Mouse (Mus musculus) skeletal muscle tissue, adult 2 months (tissue): ENCODE results near the gene Haus4.
A peak's percentile ranks its signal among the peaks of the same experiment; 100 is the strongest.

ENCODE experiments used
- DNase-seq: peaks from one replicate; pipeline ENCODE4 v3.0.0-alpha.2; 2012; ENCODE audit warnings: low read depth, low spot score

Gene Haus4

GRCm38 (mm10) chr14:54553975-54554769, at the start of gene Haus4:
Haus4 (minus strand) TSS chr14:54554616.
- DNase-seq, result peak; percentile 74

- no peak for DNase-seq
Measured at GRCm38 (mm10) chr14:54603686-54604085, 49.3 kb upstream of the Haus4 start.

DNA sequence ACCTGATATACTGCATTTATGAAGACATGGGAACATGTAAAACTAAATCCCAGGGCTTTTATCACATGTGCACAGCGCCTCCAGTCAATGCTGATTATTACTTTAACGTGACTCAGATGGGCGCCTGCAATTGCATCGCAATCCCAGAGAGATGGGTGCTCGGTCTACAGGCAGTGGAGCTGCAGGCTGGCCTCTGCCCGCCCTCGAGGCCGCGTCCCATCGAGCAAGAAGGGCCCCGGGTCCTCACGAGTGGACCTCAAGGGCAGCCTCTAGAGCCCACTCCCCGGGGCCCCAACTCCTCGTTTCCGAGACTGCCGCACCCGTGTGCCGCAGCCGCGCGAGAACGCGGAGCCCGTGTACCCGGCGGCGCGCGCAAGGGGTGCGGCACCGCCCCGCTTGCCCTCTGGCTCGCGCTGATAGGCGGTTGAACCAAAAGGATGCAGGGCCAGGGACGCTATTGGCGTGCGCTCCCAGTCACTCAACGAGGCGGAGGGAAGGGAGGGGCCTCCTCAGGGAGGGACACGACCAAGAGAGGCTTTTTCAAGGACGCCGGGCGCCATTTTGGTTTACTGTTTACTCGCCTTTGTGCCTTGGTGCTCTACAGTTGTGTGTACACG, 48.7 kb upstream of the Haus4 start:
- DNase-seq, result peak; percentile 97

- no peak for DNase-seq
Measured at GRCm38 (mm10) chr14:54602613-54603012, 48.2 kb upstream of the Haus4 start.

GRCm38 (mm10) chr14:54601601-54602000, 47.2 kb upstream of the Haus4 start:
- DNase-seq, result no peak

DNA sequence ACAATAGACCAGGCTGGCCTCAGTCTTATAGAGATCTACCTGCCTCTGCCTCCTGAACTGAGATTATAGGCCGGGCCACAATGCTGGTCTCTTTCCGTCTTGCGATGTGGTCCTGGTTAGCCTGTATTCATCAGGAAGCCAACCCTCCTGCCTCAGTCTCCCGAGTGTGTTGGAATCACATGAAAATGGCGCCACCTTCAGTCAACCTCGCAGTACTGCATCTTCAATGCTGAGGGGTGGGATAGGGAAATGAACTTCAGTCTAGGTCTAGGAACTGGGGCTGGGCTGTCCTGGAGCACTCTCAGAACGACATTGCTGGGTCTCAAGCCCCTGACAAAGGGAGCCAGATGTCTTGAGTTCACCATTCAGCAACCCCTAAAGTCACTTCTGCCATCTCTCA, 42.7 kb upstream of the Haus4 start:
- no peak for DNase-seq

DNA sequence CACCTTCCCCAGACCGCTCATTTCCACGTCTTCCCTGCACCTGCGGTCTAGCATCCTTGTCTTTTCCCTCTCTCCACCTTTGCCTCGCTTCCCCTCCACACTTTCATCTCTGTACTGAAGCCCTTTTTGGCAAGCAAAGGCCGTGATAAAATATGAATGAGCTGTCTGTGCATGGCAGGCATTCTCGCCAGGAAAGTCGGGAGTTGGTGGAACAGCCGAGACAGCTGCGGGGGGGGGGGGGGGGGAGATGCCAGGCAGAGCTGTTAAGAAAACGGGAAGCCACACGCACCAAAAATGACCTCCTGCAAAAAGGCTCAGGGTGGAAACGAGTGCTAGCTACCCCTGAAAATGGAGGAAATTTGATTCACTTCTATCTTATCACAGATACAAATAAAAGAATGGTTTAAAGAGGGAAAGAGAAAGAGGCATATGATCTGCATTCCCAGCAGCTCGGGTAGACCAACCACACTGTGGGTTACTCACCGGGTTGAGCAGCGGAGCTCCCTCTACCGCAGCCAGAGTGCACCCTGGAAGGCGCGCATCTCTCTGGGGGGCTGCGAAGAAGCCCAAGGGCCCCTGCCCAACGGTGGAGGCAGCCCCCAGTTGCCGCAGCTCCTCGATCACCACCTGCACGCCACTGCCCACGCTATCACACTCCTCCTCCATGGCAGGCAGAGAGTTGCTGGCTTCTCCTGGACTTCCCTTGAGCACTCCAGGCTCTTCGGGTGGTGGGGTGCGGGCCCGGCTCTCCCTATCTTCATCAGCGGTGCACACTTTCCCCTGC, 40.4 kb upstream of the Haus4 start:
- no peak for DNase-seq

DNA sequence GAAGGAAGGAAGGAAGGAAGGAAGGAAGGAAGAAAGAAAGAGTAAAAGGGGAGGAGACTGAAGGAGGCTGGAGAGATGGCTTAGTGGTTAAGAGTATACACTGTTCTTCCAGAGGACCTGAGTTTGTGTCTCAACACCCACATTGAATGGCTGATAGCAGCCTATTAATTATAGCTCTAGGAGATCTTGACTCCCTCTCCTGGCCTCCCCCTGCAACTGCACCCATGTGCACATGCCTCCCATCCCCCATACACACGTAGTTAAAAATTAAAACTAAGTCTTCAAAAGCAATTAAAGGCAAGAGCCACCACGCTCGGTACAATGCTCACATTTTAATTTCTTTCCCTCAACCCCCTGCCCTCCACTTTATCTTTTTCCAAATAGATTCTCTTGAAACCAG, 39.6 kb upstream of the Haus4 start:
- DNase-seq, result no peak

DNA sequence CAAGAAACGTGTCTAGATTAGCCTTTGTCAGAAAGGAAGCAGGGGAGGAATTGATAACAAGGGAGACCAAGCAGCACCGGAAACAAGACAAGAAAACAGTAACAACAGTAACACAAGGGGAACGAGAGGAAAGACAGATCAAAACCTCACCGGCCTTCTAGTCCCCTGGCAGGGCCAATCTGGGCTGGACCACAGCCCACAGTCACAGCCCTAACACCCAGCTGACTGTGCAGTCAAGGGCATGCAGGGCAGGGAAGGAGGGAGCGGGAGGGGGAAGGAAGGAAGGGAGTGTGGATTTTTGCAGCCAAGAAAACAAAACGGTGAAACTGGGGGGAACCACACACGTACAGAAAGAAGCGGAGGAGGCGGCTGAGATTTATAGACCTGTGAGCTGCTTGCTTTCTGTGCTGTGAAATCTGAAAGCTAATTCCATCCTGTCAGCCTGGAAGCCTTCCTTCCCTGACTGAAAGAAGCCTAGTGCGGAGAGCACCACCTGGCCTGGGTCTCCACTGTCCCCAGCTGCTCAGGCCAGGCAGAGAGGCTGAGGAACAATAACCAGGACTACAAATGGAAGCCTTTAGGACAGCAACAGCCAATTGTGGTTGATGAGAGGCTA, 38.0 kb upstream of the Haus4 start:
- no peak for DNase-seq

DNA sequence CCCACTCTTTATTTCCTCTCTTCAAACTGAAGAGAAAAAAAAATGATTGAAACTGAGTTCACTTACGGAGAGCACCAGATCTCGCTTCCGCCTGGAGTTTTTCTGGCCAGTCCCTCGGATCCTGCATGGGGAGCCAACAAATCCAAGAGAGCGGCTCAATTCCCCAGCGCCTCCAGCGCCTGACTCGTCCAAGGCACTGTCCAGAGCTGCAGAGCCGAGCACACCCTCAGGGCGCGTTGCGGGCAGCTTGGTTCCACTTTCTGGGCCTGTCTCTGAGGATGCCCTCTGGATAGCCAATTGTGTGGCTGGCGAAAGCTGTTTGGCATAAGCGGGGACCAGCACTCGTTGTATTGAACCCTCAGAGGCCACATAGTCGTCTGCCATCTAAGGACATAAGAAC, 36.6 kb upstream of the Haus4 start:
- DNase-seq, result no peak

- no peak for DNase-seq
Measured at GRCm38 (mm10) chr14:54583681-54584338, 29.4 kb upstream of the Haus4 start.

- no peak for DNase-seq
Measured at GRCm38 (mm10) chr14:54582536-54582935, 28.1 kb upstream of the Haus4 start.

GRCm38 (mm10) chr14:54579638-54580037, 25.2 kb upstream of the Haus4 start:
- DNase-seq, result no peak

DNA sequence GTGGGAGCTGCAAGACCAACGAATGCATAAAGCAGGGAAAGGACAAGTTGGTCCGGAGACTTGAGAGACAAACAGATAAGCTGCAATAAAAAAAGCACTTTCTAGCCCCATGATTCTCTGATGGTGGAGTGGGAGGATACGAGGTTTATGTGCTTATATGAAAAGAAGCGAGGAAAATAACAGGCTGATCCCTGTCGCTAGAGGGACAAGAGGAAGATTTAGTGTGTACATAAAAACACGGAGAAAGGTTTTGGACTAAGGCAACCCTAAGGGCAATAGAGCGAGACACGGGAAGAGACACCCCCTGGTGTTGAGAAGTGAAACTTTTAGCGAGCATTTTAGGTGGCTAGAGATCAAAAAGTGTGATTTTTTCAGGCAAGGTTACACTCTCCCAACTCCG, 23.6 kb upstream of the Haus4 start:
- DNase-seq, result no peak

GRCm38 (mm10) chr14:54577089-54577982, 22.9 kb upstream of the Haus4 start, which contains the start of gene Ajuba:
Ajuba (minus strand) TSS chr14:54577558.
- DNase-seq, result peak; percentile 65

- DNase-seq, result no peak
Measured at GRCm38 (mm10) chr14:54576241-54577088, 22.0 kb upstream of the Haus4 start.

GRCm38 (mm10) chr14:54575631-54576030, 21.2 kb upstream of the Haus4 start:
- no peak for DNase-seq

- DNase-seq, result no peak
Measured at GRCm38 (mm10) chr14:54575031-54575430, 20.6 kb upstream of the Haus4 start.

DNA sequence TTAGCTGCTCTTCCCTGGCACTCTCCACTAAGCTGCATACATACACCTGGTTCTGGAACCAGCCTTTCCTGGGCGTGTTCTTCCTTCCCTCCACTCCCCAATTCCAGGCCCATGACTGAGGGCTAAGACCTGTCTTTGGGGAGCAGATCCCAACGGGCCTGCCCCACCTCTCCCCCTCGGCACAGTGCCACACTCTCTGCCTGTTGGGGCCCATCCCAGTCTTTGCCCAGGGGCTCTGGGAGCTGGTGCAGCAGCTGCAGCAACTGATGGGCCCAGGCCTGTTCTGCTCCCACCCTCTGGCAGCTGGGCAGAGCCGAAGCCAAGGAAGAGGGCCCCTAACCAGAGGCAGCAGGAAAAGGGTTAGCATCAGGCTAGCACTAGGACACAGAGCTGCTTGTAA, 19.8 kb upstream of the Haus4 start:
- DNase-seq, result no peak
